ENCODE assay signal across 10 mouse cellular contexts in genomic region chr2:32870275-32871100, GRCm38 (mm10). TPM values are rescaled to one million over a fixed set of nuclear protein-coding genes. Genes with fewer than 3 reads are reported as not detected.
DNase-seq lines count a peak whose midpoint lies in the region; ATAC-seq lines count a peak whose summit lies in the region.
"Had no signal": no experiment of that assay in that cellular context is flagged by ENCODE, and none has a peak within 500 bp of the region (broad histone marks: within the 10 kb centered on the region; RNA-seq: fewer than 3 reads in every experiment).

No protein-coding gene starts in this region.

- H3K9ac ChIP-seq in limb, embryonic 13.5 days, result 0 out of 2 replicates have a peak overlapping the region, but pooled peaks have one; percentile 4
- no peak overlapping the region for H3K9ac ChIP-seq in lung, embryonic 15.5 days
- H3K9ac ChIP-seq in stomach, embryonic 16.5 days (ENCODE audit: low read length), result peak overlapping the region; percentile 29

- WGBS in limb, embryonic 13.5 days, result 39% methylated on average over 8 of the region's 8 CpGs
- WGBS in limb, embryonic 10.5 days, result 52% methylated on average over 8 of the region's 8 CpGs
- 26% methylated on average over 8 of the region's 8 CpGs for WGBS in lung, embryonic 15.5 days
- WGBS in stomach, embryonic 16.5 days, result 34% methylated on average over 8 of the region's 8 CpGs

- ATAC-seq in limb, embryonic 13.5 days (ENCODE audit: low FRiP score, low read depth), result no peak
- ATAC-seq in activated CD4-positive, CD25-positive, alpha-beta regulatory T cell, adult 4 months, result peak; percentile 52
- peak; percentile 37 for ATAC-seq in lung, embryonic 15.5 days (ENCODE audit: borderline replicate concordance, extremely low read depth, low FRiP score, low TSS enrichment)
- ATAC-seq in stomach, embryonic 16.5 days (ENCODE audit: insufficient read depth, low FRiP score), result peak; percentile 63; the same call in 1 of the 2 replicates
- ATAC-seq: forebrain, embryonic 16.5 days had no signal

- H3K9me3 ChIP-seq in limb, embryonic 13.5 days, result no peaks in the 10 kb centered on the region
- H3K9me3 ChIP-seq in limb, embryonic 10.5 days (replicated peaks), result no peaks in the 10 kb centered on the region
- no peaks in the 10 kb centered on the region for H3K9me3 ChIP-seq in lung, embryonic 15.5 days
- H3K9me3 ChIP-seq in stomach, embryonic 16.5 days (replicated peaks; ENCODE audit: control insufficient read depth, low read length), result no peaks in the 10 kb centered on the region

- no peak overlapping the region for H3K4me3 ChIP-seq in limb, embryonic 13.5 days
- no peak overlapping the region for H3K4me3 ChIP-seq in limb, embryonic 10.5 days
- no peak overlapping the region for H3K4me3 ChIP-seq in lung, embryonic 15.5 days
- no peak overlapping the region for H3K4me3 ChIP-seq in stomach, embryonic 16.5 days (replicated peaks; ENCODE audit: low read length)

- H3K4me2 ChIP-seq in limb, embryonic 13.5 days (replicated peaks), result no peak overlapping the region
- H3K4me2 ChIP-seq in lung, embryonic 15.5 days, result peak overlapping the region; percentile 35
- H3K4me2 ChIP-seq in stomach, embryonic 16.5 days (ENCODE audit: low read depth, low read length), result peak overlapping the region; percentile 25; the same call in 1 of the 2 replicates

- H3K4me1 ChIP-seq in limb, embryonic 13.5 days, result peaks cover 20% of the 10 kb centered on the region
- peaks cover 20% of the 10 kb centered on the region for H3K4me1 ChIP-seq in limb, embryonic 10.5 days
- H3K4me1 ChIP-seq in lung, embryonic 15.5 days, result peaks cover 46% of the 10 kb centered on the region
- H3K4me1 ChIP-seq in stomach, embryonic 16.5 days (ENCODE audit: control insufficient read depth, insufficient read depth, low read length), result peaks cover 32% of the 10 kb centered on the region

- DNase-seq in limb, embryonic 10.5 days (ENCODE audit: low spot score), result no peak
- DNase-seq in gastrocnemius, postnatal 36 days, result no peak
- DNase-seq in cerebellum, postnatal 10 days, result no peak
- DNase-seq in thymus, postnatal 14 days, result no peak
- DNase-seq: right cerebral cortex, adult 18-20 months had no signal

- no peaks in the 10 kb centered on the region for H3K36me3 ChIP-seq in limb, embryonic 13.5 days
- H3K36me3 ChIP-seq in limb, embryonic 10.5 days, result no peaks in the 10 kb centered on the region
- no peaks in the 10 kb centered on the region for H3K36me3 ChIP-seq in lung, embryonic 15.5 days
- H3K36me3 ChIP-seq in stomach, embryonic 16.5 days (ENCODE audit: control insufficient read depth, insufficient read depth, low read length), result no peaks in the 10 kb centered on the region

- no peaks in the 10 kb centered on the region for H3K27me3 ChIP-seq in limb, embryonic 13.5 days
- H3K27me3 ChIP-seq in limb, embryonic 10.5 days (ENCODE audit: low read depth, poor library complexity, severe bottlenecking), result no peaks in the 10 kb centered on the region
- H3K27me3 ChIP-seq in lung, embryonic 15.5 days, result no peaks in the 10 kb centered on the region
- H3K27me3 ChIP-seq in stomach, embryonic 16.5 days (ENCODE audit: control insufficient read depth, insufficient read depth, low read length), result no peaks in the 10 kb centered on the region

- H3K27ac ChIP-seq in limb, embryonic 13.5 days, result no peak overlapping the region
- no peak overlapping the region for H3K27ac ChIP-seq in limb, embryonic 10.5 days
- peak overlapping the region; percentile 94 for H3K27ac ChIP-seq in lung, embryonic 15.5 days
- H3K27ac ChIP-seq in stomach, embryonic 16.5 days (ENCODE audit: low read length), result peak overlapping the region; percentile 95

- intact Hi-C loops in gastrocnemius, postnatal 36 days (cut with DNase I), result loop anchor here (2.0 kb wide), 1 partner anchor 44 kb away; no protein-coding TSS in a partner anchor

RNA-seq across cellular contexts. Expression of gene Fam129b, which starts 5.4 kb away (rescaled TPM):
- 48.5 and 55.8 TPM in 2 replicates for polyA plus RNA-seq in limb, embryonic 13.5 days (2015; fragmentation: Nextera tagmentation; extraction: Ambion mirVana)
- 40.9 and 47.9 TPM in 2 replicates for polyA plus RNA-seq in limb, embryonic 10.5 days (2016; fragmentation: Nextera tagmentation; extraction: Ambion mirVana)
- 1 to 10 TPM; 1.3 to 2.1 TPM for polyA plus RNA-seq in activated CD4-positive, CD25-positive, alpha-beta regulatory T cell, adult 4 months (2017; shearing (Covaris generic))
- 114 and 117 TPM in 2 replicates for polyA plus RNA-seq in lung, embryonic 15.5 days (2015; fragmentation: Nextera tagmentation; extraction: Ambion mirVana)
- 108 and 139 TPM in 2 replicates for polyA plus RNA-seq in stomach, embryonic 16.5 days (2015; fragmentation: Nextera tagmentation; extraction: Ambion mirVana)
- total RNA-seq in gastrocnemius, postnatal 36 days (2021), result 1 to 10 TPM; 5.5 to 7.7 TPM

RNA-seq across cellular contexts. Expression of gene Stxbp1, which starts 23.4 kb away (rescaled TPM):
- 20.8 and 20.9 TPM in 2 replicates for polyA plus RNA-seq in limb, embryonic 13.5 days (2015; fragmentation: Nextera tagmentation; extraction: Ambion mirVana)
- 10.9 and 12.9 TPM in 2 replicates for polyA plus RNA-seq in limb, embryonic 10.5 days (2016; fragmentation: Nextera tagmentation; extraction: Ambion mirVana)
- 1 to 10 TPM; 2.4 to 2.9 TPM for polyA plus RNA-seq in activated CD4-positive, CD25-positive, alpha-beta regulatory T cell, adult 4 months (2017; shearing (Covaris generic))
- 21.0 and 22.3 TPM in 2 replicates for polyA plus RNA-seq in lung, embryonic 15.5 days (2015; fragmentation: Nextera tagmentation; extraction: Ambion mirVana)
- polyA plus RNA-seq in stomach, embryonic 16.5 days (2015; fragmentation: Nextera tagmentation; extraction: Ambion mirVana), result 20.8 and 23.2 TPM in 2 replicates
- total RNA-seq in gastrocnemius, postnatal 36 days (2021), result 1 to 10 TPM; 2.2 to 3.6 TPM

Comparison
In these comparisons a context has a peak if more than half of its experiments do, and no peak if none do; other contexts are left out.
1. H3K27ac ChIP-seq: peak in lung, embryonic 15.5 days (single experiment) and stomach, embryonic 16.5 days (single experiment); none in limb, embryonic 13.5 days (single experiment) and limb, embryonic 10.5 days (single experiment).
2. RNA of gene Fam129b, which starts 5.4 kb away (polyA plus RNA-seq): 114 to 117 TPM in lung, embryonic 15.5 days, 108 to 139 TPM in stomach, embryonic 16.5 days, 48.5 to 55.8 TPM in limb, embryonic 13.5 days and 40.9 to 47.9 TPM in limb, embryonic 10.5 days; 1.3 to 2.1 TPM in activated CD4-positive, CD25-positive, alpha-beta regulatory T cell, adult 4 months; every median in the first group is over 10 times any median in the second.